Mouse (Mus musculus) small intestine, adult 2 months (tissue): ENCODE data around the gene Arnt2.

Source experiments
- CTCF ChIP-seq: fragments of 200-500 bp; IDR thresholded peaks from 2 replicates; pipeline ENCODE4 v1.5.1; 2012; ENCODE audit warnings: low read depth, mild to moderate bottlenecking, control low read depth, inconsistent platforms, low read length, moderate library complexity, mixed read lengths; ENCODE audit not compliant: insufficient replicate concordance, insufficient read length; ENCODE audit errors: extremely low read depth
- POLR2A ChIP-seq: fragments of 200-500 bp; IDR thresholded peaks from 2 replicates; pipeline ENCODE4 v1.6.1; 2012; ENCODE audit warnings: low read depth, mild to moderate bottlenecking, control low read depth, inconsistent platforms, low read length, moderate library complexity

- no peak for TF ChIP-seq POLR2A
- no peak for TF ChIP-seq CTCF
These were observed 55.1 kb downstream of the Arnt2 start for GRCm38 (mm10) chr7:84354890-84355289.
